ENCODE assay signal across 8 mouse cellular contexts in the genomic region with DNA sequence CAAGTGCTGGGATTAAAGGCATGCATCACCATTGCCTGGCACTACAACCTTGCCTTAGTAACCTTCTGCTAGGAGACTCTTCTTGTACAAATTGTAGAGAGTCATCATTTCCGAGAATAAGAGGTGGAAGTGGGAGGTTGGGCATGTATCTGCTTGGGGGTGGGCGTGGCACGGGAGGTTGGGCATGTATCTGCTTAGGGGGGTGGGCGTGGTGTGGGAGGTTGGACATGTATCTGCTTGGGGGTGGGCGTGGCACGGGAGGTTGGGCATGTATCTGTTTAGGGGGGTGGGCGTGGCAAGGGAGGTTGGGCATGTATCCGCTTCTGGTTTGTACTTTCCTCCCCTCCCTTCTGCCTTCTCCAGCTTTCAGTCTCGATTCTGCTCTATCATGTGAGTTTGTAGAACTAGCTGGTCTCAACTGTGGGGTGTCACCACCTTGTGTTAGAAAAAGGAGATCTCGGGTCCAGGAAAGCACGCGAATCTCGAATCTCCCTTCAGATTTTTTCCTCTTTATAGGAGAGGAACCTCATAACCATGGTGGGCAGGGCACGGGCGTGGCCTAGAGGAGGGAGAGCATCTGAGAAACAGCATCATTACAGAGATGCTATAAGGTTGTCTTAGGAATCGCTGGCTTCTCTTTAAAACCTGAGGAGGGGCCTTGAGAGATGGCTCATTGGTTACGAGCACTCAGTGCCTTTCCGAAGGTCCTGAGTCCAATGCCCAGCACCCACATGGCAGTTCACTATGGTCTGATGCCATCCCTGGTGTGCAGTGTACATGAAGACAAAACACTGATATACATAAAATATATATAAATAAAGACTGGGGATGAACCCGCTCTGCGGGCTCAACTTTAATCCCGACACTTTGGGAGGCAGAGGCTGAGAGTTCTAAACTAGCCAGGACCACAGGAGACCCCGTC. TPM values are rescaled to one million over a fixed set of nuclear protein-coding genes. Genes with fewer than 3 reads are reported as not detected.
DNase-seq lines count a peak whose midpoint lies in the region; ATAC-seq and TF ChIP-seq lines count a peak whose summit lies in the region.

No protein-coding gene starts in this region.

- TF ChIP-seq POLR2A in lung, adult 2 months (IDR thresholded peaks at IDR 0.05; ENCODE audit: borderline replicate concordance, extremely low read depth, low read depth, low read length), result peak; percentile 28; the same call in 1 of the 2 replicates

- peak in 1 of 2 experiments; percentile 39 for DNase-seq in layer of hippocampus, adult 2 months (ENCODE audit: low spot score in 2 of 2)
- no peak for DNase-seq in layer of hippocampus, adult 8-10 months (ENCODE audit: low spot score in 2 of 2)
- DNase-seq in embryonic facial prominence, embryonic 14.5 days (ENCODE audit: low spot score), result peak; percentile 94
- DNase-seq in lung, adult 2 months, result peak; percentile 44
- peak; percentile 76 for DNase-seq in testis, postnatal 14 days (ENCODE audit: low spot score)

- H3K4me2 ChIP-seq in embryonic facial prominence, embryonic 14.5 days (ENCODE audit: low read depth, low read length), result peak overlapping the region; percentile 67
- peak overlapping the region; percentile 78 for H3K4me2 ChIP-seq in heart, embryonic 13.5 days
- peak overlapping the region; percentile 75 for H3K4me2 ChIP-seq in kidney, embryonic 16.5 days (replicated peaks; ENCODE audit: low read depth, low read length)
- peak overlapping the region; percentile 53 for H3K4me2 ChIP-seq in neural tube, embryonic 13.5 days

- H3K36me3 ChIP-seq in embryonic facial prominence, embryonic 14.5 days (ENCODE audit: control insufficient read depth, insufficient read depth, low read length), result no peaks in the 10 kb centered on the region
- H3K36me3 ChIP-seq in heart, embryonic 13.5 days, result no peaks in the 10 kb centered on the region
- no peaks in the 10 kb centered on the region for H3K36me3 ChIP-seq in kidney, embryonic 16.5 days (ENCODE audit: insufficient read depth, low read length)
- no peaks in the 10 kb centered on the region for H3K36me3 ChIP-seq in neural tube, embryonic 13.5 days

- H3K9me3 ChIP-seq in embryonic facial prominence, embryonic 14.5 days (ENCODE audit: control insufficient read depth, low read length), result no peaks in the 10 kb centered on the region
- H3K9me3 ChIP-seq in heart, embryonic 13.5 days, result no peaks in the 10 kb centered on the region
- no peaks in the 10 kb centered on the region for H3K9me3 ChIP-seq in kidney, embryonic 16.5 days (ENCODE audit: low read length)
- no peaks in the 10 kb centered on the region for H3K9me3 ChIP-seq in neural tube, embryonic 13.5 days

- H3K4me1 ChIP-seq in embryonic facial prominence, embryonic 14.5 days (ENCODE audit: control insufficient read depth, insufficient read depth, low read length), result peaks cover 4% of the 10 kb centered on the region
- peaks cover 24% of the 10 kb centered on the region for H3K4me1 ChIP-seq in heart, embryonic 13.5 days
- peaks cover 15% of the 10 kb centered on the region for H3K4me1 ChIP-seq in kidney, embryonic 16.5 days (ENCODE audit: insufficient read depth, low read length)
- peaks cover 3% of the 10 kb centered on the region for H3K4me1 ChIP-seq in lung, adult 2 months (ENCODE audit: control insufficient read depth, insufficient read depth, low read length)
- peaks cover 17% of the 10 kb centered on the region for H3K4me1 ChIP-seq in neural tube, embryonic 13.5 days (replicated peaks)

- 2% methylated on average over 22 of the region's 22 CpGs for WGBS in embryonic facial prominence, embryonic 14.5 days
- 3% methylated on average over 22 of the region's 22 CpGs for WGBS in heart, embryonic 13.5 days
- 1% methylated on average over 22 of the region's 22 CpGs for WGBS in kidney, embryonic 16.5 days
- WGBS in lung, adult 2 months, result 4% methylated on average over 22 of the region's 22 CpGs
- 3% methylated on average over 22 of the region's 22 CpGs for WGBS in neural tube, embryonic 13.5 days

- H3K9ac ChIP-seq in embryonic facial prominence, embryonic 14.5 days (ENCODE audit: low read depth, low read length), result peak overlapping the region; percentile 60
- peak overlapping the region; percentile 74 for H3K9ac ChIP-seq in heart, embryonic 13.5 days
- peak overlapping the region; percentile 62 for H3K9ac ChIP-seq in kidney, embryonic 16.5 days (replicated peaks; ENCODE audit: low read length)
- peak overlapping the region; percentile 32; the same call in 1 of the 2 replicates for H3K9ac ChIP-seq in neural tube, embryonic 13.5 days

- H3K27me3 ChIP-seq in embryonic facial prominence, embryonic 14.5 days (replicated peaks; ENCODE audit: control insufficient read depth, insufficient read depth, low read length), result no peaks in the 10 kb centered on the region
- no peaks in the 10 kb centered on the region for H3K27me3 ChIP-seq in heart, embryonic 13.5 days (replicated peaks)
- no peaks in the 10 kb centered on the region for H3K27me3 ChIP-seq in kidney, embryonic 16.5 days (ENCODE audit: insufficient read depth, low read length)
- no peaks in the 10 kb centered on the region for H3K27me3 ChIP-seq in neural tube, embryonic 13.5 days

- no peak overlapping the region for H3K27ac ChIP-seq in layer of hippocampus, adult 2 months
- H3K27ac ChIP-seq in embryonic facial prominence, embryonic 14.5 days (replicated peaks; ENCODE audit: low read depth, low read length), result peak overlapping the region; percentile 72
- peak overlapping the region; percentile 51 for H3K27ac ChIP-seq in heart, embryonic 13.5 days (replicated peaks)
- H3K27ac ChIP-seq in kidney, embryonic 16.5 days (ENCODE audit: low read length), result peak overlapping the region; percentile 87
- peak overlapping the region; percentile 29 for H3K27ac ChIP-seq in neural tube, embryonic 13.5 days (replicated peaks)

- H3K4me3 ChIP-seq in layer of hippocampus, adult 2 months, result peak overlapping the region; percentile 8; the same call in 1 of the 2 replicates
- peak overlapping the region; percentile 38 for H3K4me3 ChIP-seq in embryonic facial prominence, embryonic 14.5 days (ENCODE audit: low read depth, low read length)
- H3K4me3 ChIP-seq in heart, embryonic 13.5 days, result peak overlapping the region; percentile 53
- peak overlapping the region; percentile 53 for H3K4me3 ChIP-seq in kidney, embryonic 16.5 days (ENCODE audit: low read length)
- peak overlapping the region; percentile 57 for H3K4me3 ChIP-seq in lung, adult 2 months (replicated peaks; ENCODE audit: extremely low read depth, low read depth, low read length)
- H3K4me3 ChIP-seq in neural tube, embryonic 13.5 days, result peak overlapping the region; percentile 21

- ATAC-seq in embryonic facial prominence, embryonic 14.5 days (ENCODE audit: low read depth), result peak; percentile 64
- ATAC-seq in heart, embryonic 13.5 days (ENCODE audit: extremely low read depth, insufficient number of reproducible peaks, low FRiP score, low TSS enrichment), result peak; percentile 70; the same call in 1 of the 2 replicates
- peak; percentile 73 for ATAC-seq in kidney, embryonic 16.5 days (ENCODE audit: low FRiP score, low TSS enrichment)
- ATAC-seq in neural tube, embryonic 13.5 days (ENCODE audit: low read depth), result peak; percentile 42; the same call in 1 of the 2 replicates

- peak; percentile 31 for TF ChIP-seq CTCF in layer of hippocampus, adult 2 months (conservative IDR thresholded peaks at IDR 0.05)
- TF ChIP-seq CTCF in lung, adult 2 months (IDR thresholded peaks at IDR 0.05; ENCODE audit: insufficient read depth, low read length), result no peak

RNA-seq across cellular contexts. Expression of a gene that starts 5.8 kb away (rescaled TPM):
- total RNA-seq in layer of hippocampus, adult 2 months (2021), result 100 to 1,000 TPM; 192 to 197 TPM
- 100 to 1,000 TPM; 176 to 194 (median 184) TPM for total RNA-seq in layer of hippocampus, adult 8-10 months (2022)
- 18.8 and 19.0 TPM in 2 replicates for polyA plus RNA-seq in embryonic facial prominence, embryonic 14.5 days (2014; fragmentation: Nextera tagmentation; extraction: Ambion mirVana)
- 13.1 and 13.4 TPM in 2 replicates for polyA plus RNA-seq in heart, embryonic 13.5 days (2015; fragmentation: Nextera tagmentation; extraction: Ambion mirVana)
- 18.8 and 19.4 TPM in 2 replicates for polyA plus RNA-seq in kidney, embryonic 16.5 days (2015; fragmentation: Nextera tagmentation; extraction: Ambion mirVana)
- 95.1 and 131 TPM in 2 replicates for polyA plus RNA-seq in lung, adult 2 months (2012; rRNA removed)
- 9.2 and 10.0 TPM in 2 replicates for polyA plus RNA-seq in neural tube, embryonic 13.5 days (2015; fragmentation: Nextera tagmentation; extraction: Ambion mirVana)

RNA-seq across cellular contexts. Expression of a gene that starts 11.7 kb away (rescaled TPM):
- 10 to 100 TPM; 46.7 to 51.1 TPM for total RNA-seq in layer of hippocampus, adult 2 months (2021)
- 10 to 100 TPM; 39.0 to 49.8 (median 42.1) TPM for total RNA-seq in layer of hippocampus, adult 8-10 months (2022)
- 272 and 274 TPM in 2 replicates for polyA plus RNA-seq in embryonic facial prominence, embryonic 14.5 days (2014; fragmentation: Nextera tagmentation; extraction: Ambion mirVana)
- 219 and 230 TPM in 2 replicates for polyA plus RNA-seq in heart, embryonic 13.5 days (2015; fragmentation: Nextera tagmentation; extraction: Ambion mirVana)
- polyA plus RNA-seq in kidney, embryonic 16.5 days (2015; fragmentation: Nextera tagmentation; extraction: Ambion mirVana), result 286 and 293 TPM in 2 replicates
- 81.0 and 90.0 TPM in 2 replicates for polyA plus RNA-seq in lung, adult 2 months (2012; rRNA removed)
- 257 and 271 TPM in 2 replicates for polyA plus RNA-seq in neural tube, embryonic 13.5 days (2015; fragmentation: Nextera tagmentation; extraction: Ambion mirVana)

RNA-seq across cellular contexts. Expression of a gene that starts 30.0 kb away (rescaled TPM):
- 10 to 100 TPM; 13.5 to 13.9 TPM for total RNA-seq in layer of hippocampus, adult 2 months (2021)
- 10 to 100 TPM; 17.5 to 20.4 (median 18.4) TPM for total RNA-seq in layer of hippocampus, adult 8-10 months (2022)
- 5.9 and 6.7 TPM in 2 replicates for polyA plus RNA-seq in embryonic facial prominence, embryonic 14.5 days (2014; fragmentation: Nextera tagmentation; extraction: Ambion mirVana)
- polyA plus RNA-seq in heart, embryonic 13.5 days (2015; fragmentation: Nextera tagmentation; extraction: Ambion mirVana), result 3.1 TPM in 2 replicates
- polyA plus RNA-seq in kidney, embryonic 16.5 days (2015; fragmentation: Nextera tagmentation; extraction: Ambion mirVana), result 7.5 and 7.7 TPM in 2 replicates
- polyA plus RNA-seq in lung, adult 2 months (2012; rRNA removed), result 8.4 and 8.5 TPM in 2 replicates
- polyA plus RNA-seq in neural tube, embryonic 13.5 days (2015; fragmentation: Nextera tagmentation; extraction: Ambion mirVana), result 5.1 and 6.0 TPM in 2 replicates

Comparison
In these comparisons a context has a peak if more than half of its experiments do, and no peak if none do; other contexts are left out.
1. DNase-seq: peak in embryonic facial prominence, embryonic 14.5 days (single experiment), lung, adult 2 months (single experiment) and testis, postnatal 14 days (single experiment); none in layer of hippocampus, adult 8-10 months (0 of 2).
2. Peak in every context shown above with its lines, with median percentiles within 50 percentile points of each other: H3K4me3 ChIP-seq, ATAC-seq, H3K4me2 ChIP-seq and H3K9ac ChIP-seq.